ENCODE assay signal across 19 mouse cellular contexts in genomic region chr9:114925039-114925438, GRCm38 (mm10). TPM values are rescaled to one million over a fixed set of nuclear protein-coding genes. Genes with fewer than 3 reads are reported as not detected.
A peak's percentile ranks its signal among the peaks of the same experiment; 100 is the strongest.
DNase-seq lines count a peak whose midpoint lies in the region; ATAC-seq lines count a peak whose summit lies in the region.
"Had no signal": no experiment of that assay in that cellular context is flagged by ENCODE, and none has a peak within 500 bp of the region (broad histone marks: within the 10 kb centered on the region; RNA-seq: fewer than 3 reads in every experiment).

No protein-coding gene starts in this region.

- no peak overlapping the region for H3K4me2 ChIP-seq in liver, embryonic 11.5 days

- 0 out of 2 replicates have a peak overlapping the region, but pooled peaks have one; percentile 60 for H3K27ac ChIP-seq in heart, embryonic 10.5 days
- no peak overlapping the region for H3K27ac ChIP-seq in liver, embryonic 11.5 days (ENCODE audit: low read depth, low read length)

- no peak overlapping the region; the same call in 1 of the 2 replicates for H3K9ac ChIP-seq in liver, embryonic 11.5 days (ENCODE audit: low read depth, low read length)

- no peak overlapping the region for H3K4me3 ChIP-seq in heart, embryonic 10.5 days
- no peak overlapping the region for H3K4me3 ChIP-seq in liver, embryonic 11.5 days (ENCODE audit: low read depth, low read length)

- H3K4me1 ChIP-seq in heart, embryonic 10.5 days: peaks cover 47% of the 10 kb centered on the region
- H3K4me1 ChIP-seq in liver, embryonic 11.5 days (replicated peaks; ENCODE audit: control insufficient read depth, insufficient read depth, low read length): 0 out of 2 replicates have a peak, but pooled peaks cover 3% of the 10 kb centered on the region

- no peaks in the 10 kb centered on the region for H3K9me3 ChIP-seq in heart, embryonic 10.5 days
- no peaks in the 10 kb centered on the region for H3K9me3 ChIP-seq in liver, embryonic 11.5 days (ENCODE audit: control insufficient read depth, low read length)

- H3K27me3 ChIP-seq in heart, embryonic 10.5 days (ENCODE audit: insufficient read depth, poor library complexity, severe bottlenecking): no peaks in the 10 kb centered on the region
- H3K27me3 ChIP-seq in liver, embryonic 11.5 days (replicated peaks; ENCODE audit: control insufficient read depth, insufficient read depth, low read length): no peaks in the 10 kb centered on the region

- no peaks in the 10 kb centered on the region for H3K36me3 ChIP-seq in heart, embryonic 10.5 days
- H3K36me3 ChIP-seq in liver, embryonic 11.5 days (ENCODE audit: control insufficient read depth, insufficient read depth, low read length): no peaks in the 10 kb centered on the region

- ATAC-seq in liver, embryonic 11.5 days (replicated peaks; ENCODE audit: low FRiP score): peak; percentile 35; the same call in 1 of the 2 replicates
- ATAC-seq: activated CD4-positive, CD25-positive, alpha-beta regulatory T cell, adult 4 months had no signal

- DNase-seq in heart, embryonic 10.5 days (ENCODE audit: low spot score): no peak
- DNase-seq in heart, adult 9 months (ENCODE audit: low spot score in 2 of 2): no peak
- peak; percentile 34 for DNase-seq in thymus, postnatal 0 days (ENCODE audit: low spot score)
- DNase-seq in thymus, postnatal 25 days: no peak
- DNase-seq in liver, embryonic 11.5 days (ENCODE audit: low spot score): no peak
- DNase-seq in yolk sac, embryonic 10.5 days (ENCODE audit: low spot score): peak; percentile 42
- DNase-seq in frontal cortex, postnatal 36 days (ENCODE audit: low spot score in 2 of 2): no peak
- DNase-seq in adrenal gland, postnatal 10 days: no peak
- DNase-seq: cerebellum, adult 9-10 months; kidney, postnatal 10 days; layer of hippocampus, adult 9-11 months; left cerebral cortex, postnatal 4 days; lung, adult 2 months; right cerebral cortex, postnatal 14 days; thymus, adult 18-20 months had no signal

- WGBS in heart, embryonic 10.5 days: 54% methylated on average over 10 of the region's 10 CpGs
- 58% methylated on average over 10 of the region's 10 CpGs for WGBS in liver, embryonic 11.5 days

RNA-seq across cellular contexts. Expression of gene Gpd1l, which starts 8.7 kb away (rescaled TPM):
- polyA plus RNA-seq in heart, embryonic 10.5 days (2016; fragmentation: Nextera tagmentation; extraction: Ambion mirVana): 18.7 and 23.1 TPM in 2 replicates
- polyA plus RNA-seq in thymus, postnatal 0 days (2015; fragmentation: Nextera tagmentation; extraction: Ambion mirVana): 14.5 and 16.4 TPM in 2 replicates
- polyA plus RNA-seq in liver, embryonic 11.5 days (2014; fragmentation: Nextera tagmentation; extraction: Ambion mirVana): 18.2 TPM in 2 replicates
- 10 to 100 TPM; 25.1 to 30.8 TPM for total RNA-seq in adrenal gland, postnatal 10 days (2021)
- total RNA-seq: MEL had no signal

RNA-seq across cellular contexts. Expression of gene Osbpl10, which starts 53.3 kb away (rescaled TPM):
- polyA plus RNA-seq in heart, embryonic 10.5 days (2016; fragmentation: Nextera tagmentation; extraction: Ambion mirVana): 1.2 and 1.7 TPM in 2 replicates
- 20.2 and 21.7 TPM in 2 replicates for polyA plus RNA-seq in thymus, postnatal 0 days (2015; fragmentation: Nextera tagmentation; extraction: Ambion mirVana)
- polyA plus RNA-seq in liver, embryonic 11.5 days (2014; fragmentation: Nextera tagmentation; extraction: Ambion mirVana): 0.66 and 0.69 TPM in 2 replicates
- 1 to 10 TPM; 8.1 to 8.5 TPM for total RNA-seq in adrenal gland, postnatal 10 days (2021)
- total RNA-seq: MEL; monocyte, adult 5-6 weeks; neutrophil, adult 5-6 weeks had no signal
- polyA plus RNA-seq: activated CD4-positive, CD25-positive, alpha-beta regulatory T cell, adult 4 months had no signal

RNA-seq across cellular contexts. Expression of gene Rps27rt, which starts 57.5 kb away (rescaled TPM):
- polyA plus RNA-seq in heart, embryonic 10.5 days (2016; fragmentation: Nextera tagmentation; extraction: Ambion mirVana): 177 and 217 TPM in 2 replicates
- polyA plus RNA-seq in thymus, postnatal 0 days (2015; fragmentation: Nextera tagmentation; extraction: Ambion mirVana): 1,002 and 1,087 TPM in 2 replicates
- polyA plus RNA-seq in liver, embryonic 11.5 days (2014; fragmentation: Nextera tagmentation; extraction: Ambion mirVana): 358 and 423 TPM in 2 replicates
- total RNA-seq in adrenal gland, postnatal 10 days (2021): 10 to 100 TPM; 43.0 to 65.9 TPM

Comparison
In these comparisons a context has a peak if more than half of its experiments do, and no peak if none do; other contexts are left out.
1. DNase-seq: peak in thymus, postnatal 0 days (single experiment) and yolk sac, embryonic 10.5 days (single experiment); none in heart, embryonic 10.5 days (single experiment), heart, adult 9 months (0 of 2), thymus, postnatal 25 days (single experiment), liver, embryonic 11.5 days (single experiment), frontal cortex, postnatal 36 days (0 of 2) and adrenal gland, postnatal 10 days (single experiment).